Mouse (Mus musculus): ENCODE data around the gene Tmem43.

Tmem43 gene

DNA sequence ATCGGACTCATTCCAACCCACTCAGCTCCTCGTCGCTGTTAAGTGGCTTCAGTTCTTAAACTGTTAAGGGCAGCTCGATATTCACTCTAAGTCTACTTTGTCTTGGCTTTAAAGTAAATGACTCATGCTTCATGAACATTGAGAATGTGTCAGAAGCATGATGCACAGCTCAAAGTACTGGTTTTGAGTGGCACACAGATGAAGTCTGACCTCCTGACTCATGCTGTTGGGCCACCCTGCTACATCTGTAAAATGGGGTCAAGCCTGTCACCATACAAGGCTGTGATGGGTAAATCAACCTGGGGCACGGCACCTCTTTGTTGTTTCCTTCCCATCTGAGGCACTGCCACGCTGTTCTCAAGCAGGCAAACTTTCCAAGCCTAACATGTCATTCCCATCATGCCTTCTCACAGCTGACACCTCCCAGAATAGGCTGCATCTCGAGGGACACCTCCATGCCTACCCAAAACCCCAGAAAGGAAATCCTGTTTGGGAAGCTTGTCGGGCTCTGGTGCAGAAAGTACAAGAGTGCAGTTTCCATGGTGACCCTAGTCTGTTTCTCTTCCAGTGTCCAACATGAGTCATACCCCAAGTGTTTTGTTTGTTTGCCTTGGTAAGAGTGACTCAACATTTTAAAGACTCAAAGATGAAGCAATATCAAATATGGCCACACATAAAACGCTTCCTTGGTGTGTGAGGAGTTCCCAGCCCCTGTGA lies 15.2 kb downstream of the Tmem43 start:
- DNase-seq (ENCODE audit: low spot score) = peak; percentile 29

DNA sequence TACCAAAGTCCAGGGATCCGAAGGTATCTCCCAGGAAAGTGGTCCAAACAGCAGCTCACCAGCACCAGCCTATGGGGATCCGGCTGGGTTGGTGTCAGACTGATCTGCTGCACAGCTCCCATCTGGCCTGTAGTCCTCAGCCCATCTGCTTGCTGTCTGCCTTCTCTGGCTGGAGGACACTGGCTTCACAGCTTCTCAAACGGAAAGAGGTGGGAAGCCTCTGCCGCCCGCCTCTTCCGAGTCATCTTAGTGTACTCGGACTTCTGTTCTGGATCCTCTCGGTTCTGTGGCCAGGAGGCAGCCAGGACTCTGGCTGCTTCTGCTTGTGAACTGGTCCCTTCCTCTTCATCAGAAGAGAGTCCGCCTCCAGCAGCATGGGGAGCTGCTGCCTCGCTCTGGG lies 16.4 kb downstream of the Tmem43 start:
- DNase-seq (ENCODE audit: low spot score) = peak; percentile 56

DNA sequence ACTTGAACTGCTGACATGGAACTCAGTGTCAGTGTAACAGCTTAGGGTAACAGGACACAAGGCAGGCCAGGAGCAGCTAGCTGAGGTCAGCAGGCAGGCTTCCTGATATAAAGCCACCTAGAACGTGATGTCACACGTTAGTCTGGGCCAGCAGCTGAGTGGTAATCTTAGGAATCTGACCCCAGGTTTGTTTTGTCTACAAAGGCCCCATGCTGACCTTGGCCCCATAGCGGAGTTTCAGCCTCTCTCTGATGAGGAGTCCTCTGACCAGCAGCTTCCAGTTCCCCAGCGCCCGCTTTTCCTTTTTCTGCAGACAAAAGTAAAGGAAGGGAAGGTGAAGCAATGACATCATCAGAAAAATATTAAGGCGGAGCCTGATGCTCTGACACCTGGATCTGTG lies 17.5 kb downstream of the Tmem43 start:
- no peak for DNase-seq (ENCODE audit: low spot score)

DNA sequence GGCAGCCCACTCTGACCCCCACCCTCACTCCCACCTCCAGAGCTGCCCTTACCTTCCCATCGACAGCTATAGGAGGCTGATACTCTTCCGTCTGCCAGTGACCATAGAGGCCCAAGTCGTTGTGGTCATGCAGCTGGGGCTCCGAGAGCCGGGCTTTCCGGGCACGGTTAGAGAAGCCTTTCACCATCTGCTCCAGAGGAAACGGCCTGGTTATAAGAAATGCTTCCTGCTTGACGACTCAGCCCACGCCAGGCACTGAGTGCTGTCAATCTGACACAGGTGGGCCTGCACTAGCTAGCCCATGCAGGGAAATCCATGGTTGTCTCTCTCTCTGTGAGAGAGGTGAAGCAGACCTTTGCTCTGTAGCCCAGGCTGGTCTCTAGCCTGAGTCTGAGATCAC lies 19.6 kb downstream of the Tmem43 start:
- no peak for DNase-seq (ENCODE audit: low spot score)

DNA sequence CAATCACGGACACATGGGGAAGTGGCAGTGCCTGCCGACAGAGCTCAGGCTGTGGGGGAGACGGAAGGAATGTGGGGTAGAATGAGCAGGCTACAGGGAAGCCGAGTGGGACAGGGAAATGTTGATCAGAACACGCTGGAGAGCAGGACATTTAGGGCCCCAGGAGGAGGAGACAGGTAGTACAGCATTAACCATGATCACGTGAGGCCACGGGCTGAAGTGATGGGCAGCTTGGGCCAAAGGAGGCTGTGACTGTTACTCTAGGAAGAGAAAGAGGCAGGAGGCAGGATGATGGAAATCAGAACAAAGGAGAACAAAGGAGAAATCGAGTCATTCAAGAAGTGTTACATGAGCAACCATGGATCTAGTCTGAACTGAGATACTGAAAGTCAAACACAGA lies 21.0 kb downstream of the Tmem43 start:
- DNase-seq (ENCODE audit: low spot score) = no peak

DNA sequence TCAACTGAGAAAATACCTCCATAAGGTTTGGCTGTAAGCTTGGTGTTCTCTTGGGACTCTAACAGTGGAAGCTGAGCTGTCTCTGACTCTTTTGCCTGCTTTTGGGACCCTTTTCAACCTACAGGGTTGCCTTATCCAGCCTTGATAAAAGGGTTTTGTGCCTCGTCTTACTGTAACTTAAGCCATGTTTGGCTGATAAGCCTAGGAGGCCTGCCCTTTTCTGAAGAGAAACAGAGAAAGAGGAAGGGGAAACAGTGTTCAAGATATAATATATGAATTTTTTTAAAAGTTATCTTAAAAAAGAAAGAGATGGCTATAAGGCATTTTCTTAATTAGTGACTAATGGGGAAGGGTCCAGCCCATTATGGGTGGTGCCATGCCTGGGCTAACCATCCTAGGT lies 29.8 kb downstream of the Tmem43 start:
- no peak for DNase-seq (ENCODE audit: low spot score)

DNA sequence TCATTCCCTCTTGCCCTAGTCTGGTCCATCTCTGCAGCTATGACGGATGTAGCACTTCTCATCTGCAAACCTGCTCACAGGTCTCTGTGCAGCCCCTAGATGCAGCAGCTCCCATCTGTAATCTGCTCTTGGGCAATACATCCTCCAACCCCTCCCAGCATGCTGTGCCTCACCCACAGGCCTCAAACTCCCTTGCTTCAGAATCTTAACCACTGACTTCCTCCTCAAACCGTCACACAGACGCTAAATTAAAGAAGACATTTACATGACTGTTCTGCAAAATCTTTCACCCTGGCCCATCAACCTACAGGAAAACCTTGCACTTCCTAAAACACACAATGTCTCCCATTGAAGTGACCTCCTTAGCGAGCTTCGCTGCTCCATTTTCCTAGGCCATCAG lies 32.5 kb downstream of the Tmem43 start:
- DNase-seq (ENCODE audit: low spot score) = no peak

DNA sequence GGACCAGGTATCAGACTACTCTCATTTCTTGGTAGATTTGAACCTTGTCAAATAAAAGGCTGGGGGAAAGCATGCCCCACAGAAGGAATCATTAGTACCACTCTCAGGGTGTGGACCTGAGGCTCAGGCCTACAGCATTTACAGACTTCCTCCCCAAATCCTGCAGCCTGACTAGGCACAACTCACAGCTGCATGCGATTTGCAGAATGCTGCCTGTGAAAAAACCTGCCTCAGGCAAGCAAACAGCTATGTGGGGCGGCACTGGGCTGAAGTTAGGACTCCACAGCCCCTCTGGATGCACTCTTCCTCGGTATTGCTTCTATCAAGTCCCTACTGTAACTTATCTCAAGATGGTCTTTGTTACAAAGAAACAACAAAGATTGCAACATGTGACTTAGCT lies 34.5 kb downstream of the Tmem43 start:
- no peak for DNase-seq (ENCODE audit: low spot score)

DNA sequence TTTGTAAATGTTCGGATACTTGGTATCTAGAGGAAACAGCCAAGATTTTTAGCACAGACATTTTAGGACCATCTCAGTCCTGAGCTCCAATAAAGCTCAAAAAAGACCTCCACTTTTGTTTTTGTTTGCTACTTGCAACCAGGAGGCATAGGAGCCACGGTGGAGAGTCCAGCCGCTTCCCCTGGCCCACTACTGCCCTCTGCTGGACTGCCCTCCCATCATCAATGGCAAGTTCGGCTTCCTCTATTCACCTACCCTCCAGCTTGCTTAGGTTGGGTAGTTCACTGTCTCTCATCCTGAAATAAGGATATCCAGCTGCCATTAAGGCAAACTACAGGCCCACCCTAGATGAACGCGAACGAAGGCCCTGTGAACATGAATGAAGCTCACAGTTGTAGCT lies 35.8 kb downstream of the Tmem43 start:
- peak; percentile 54 for DNase-seq (ENCODE audit: low spot score)

DNA sequence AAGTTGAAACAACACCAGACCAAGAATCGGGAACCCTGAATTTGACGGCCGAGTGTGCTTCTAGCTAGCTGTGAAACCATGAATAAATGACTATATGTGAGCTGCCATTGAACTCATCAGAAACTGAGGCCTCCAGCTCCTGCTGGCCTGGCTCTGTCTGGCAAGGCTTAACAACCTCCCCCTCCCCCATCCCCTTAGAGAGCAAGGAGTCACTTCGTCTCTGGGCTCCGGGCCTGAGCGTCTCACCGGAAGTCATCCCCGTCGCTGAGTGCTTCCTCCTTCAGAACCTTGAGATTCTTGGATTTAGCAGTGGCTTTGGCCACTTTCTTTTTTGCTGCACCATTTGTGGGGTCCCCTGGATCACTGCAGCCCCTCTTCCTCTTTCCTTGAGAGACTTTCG lies 36.7 kb downstream of the Tmem43 start:
- DNase-seq (ENCODE audit: low spot score) = no peak

DNA sequence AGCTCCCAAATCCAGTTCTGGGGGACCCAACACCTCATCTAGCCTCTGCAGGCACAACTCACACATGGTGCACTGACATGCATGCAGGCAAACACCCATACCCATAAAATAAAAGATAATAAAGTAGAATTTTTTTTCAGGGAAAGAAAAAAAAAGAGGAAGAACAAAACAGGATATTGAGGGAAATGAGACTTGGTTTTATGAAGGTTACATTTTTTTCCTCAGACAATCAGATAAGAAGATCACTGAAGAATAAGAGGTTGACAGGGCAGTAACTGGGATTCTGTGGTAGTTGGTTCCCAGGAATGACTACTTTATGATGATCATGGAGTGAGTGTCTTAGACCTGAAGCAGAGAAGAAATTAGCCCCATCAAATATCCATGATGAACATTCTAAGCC lies 40.6 kb downstream of the Tmem43 start:
- DNase-seq (ENCODE audit: low spot score) = no peak

DNA sequence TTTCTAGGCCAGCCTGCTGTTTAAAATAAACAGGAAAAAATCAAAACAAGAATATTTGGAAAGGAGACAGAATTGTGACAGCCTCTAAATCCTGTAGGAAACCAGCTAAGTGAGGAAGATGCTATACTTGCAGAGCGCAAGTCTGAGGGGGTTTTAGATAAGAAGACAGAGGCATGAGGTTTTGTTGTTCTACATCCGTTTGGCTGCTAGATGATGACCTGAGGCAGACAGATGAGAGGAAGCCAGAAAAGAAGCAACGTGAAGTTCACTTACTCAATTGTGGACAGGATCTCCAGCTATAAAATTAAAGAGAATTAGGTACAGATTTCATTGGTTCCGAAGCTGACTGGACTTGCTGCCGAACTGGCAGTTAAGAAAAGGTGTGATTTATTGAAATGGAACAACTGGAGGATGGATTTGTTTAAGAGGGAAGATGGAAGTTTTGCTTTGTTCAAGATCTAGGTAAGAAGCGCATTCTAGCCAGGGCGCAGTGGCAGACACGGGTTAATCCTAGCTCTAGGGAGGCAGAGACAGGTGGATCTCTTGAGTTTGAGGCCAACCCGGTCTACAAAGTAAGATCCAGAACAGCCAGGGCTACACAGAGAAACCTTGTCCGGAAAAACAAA lies 41.3 kb downstream of the Tmem43 start:
- no peak for DNase-seq (ENCODE audit: low spot score)

DNA sequence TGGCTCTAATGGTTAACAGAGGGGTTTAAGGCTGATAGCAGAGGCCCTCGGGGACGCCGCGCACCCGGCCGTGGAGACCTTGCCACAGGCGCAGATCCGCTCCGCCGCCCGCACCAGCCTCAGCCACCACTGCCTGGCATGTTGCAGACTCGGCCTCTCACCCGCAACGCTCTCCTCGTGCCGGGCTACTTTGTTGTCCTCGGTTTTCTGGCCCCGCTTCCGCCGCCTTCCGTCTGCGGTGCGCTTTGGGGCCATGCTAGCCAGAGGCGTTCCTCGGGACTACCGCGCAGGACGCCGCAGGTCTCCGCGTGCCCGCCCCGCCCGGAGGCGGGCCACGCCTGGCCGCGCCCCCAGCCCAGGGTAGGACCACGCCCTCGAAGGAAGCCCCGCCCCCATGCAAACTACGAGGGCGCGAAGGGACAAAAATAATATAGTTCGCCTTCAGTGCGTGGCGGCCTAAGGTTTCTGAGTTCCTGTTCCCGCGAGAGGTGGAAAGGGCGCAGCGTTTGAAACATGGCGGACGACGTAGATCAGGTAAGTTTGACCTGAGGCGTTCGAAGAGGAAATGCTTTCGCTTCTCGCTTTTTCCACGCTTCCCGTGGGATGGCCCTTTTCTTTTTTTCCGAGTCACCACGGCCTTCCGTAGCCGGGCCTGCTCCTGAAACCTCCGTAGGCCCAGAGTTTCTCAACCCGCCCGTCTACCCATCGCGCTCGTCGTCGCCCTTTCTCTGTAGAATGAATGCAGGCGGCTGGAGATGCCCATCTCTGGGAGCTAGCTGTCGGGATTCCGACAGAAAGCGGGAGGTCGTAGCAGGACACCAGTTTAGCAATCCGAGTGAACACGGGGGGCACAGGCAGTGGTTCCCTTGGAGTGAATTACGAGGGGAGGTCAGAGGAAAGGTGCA lies 42.3 kb downstream of the Tmem43 start, which contains the start of the genes Xpc and Lsm3:
TSS of gene Xpc (minus strand) at position 344 of the 905 bp plus-strand sequence.
TSS of gene Lsm3 (plus strand) at position 384 of the 905 bp plus-strand sequence.
- peak; percentile 98 for DNase-seq (ENCODE audit: low spot score)

DNA sequence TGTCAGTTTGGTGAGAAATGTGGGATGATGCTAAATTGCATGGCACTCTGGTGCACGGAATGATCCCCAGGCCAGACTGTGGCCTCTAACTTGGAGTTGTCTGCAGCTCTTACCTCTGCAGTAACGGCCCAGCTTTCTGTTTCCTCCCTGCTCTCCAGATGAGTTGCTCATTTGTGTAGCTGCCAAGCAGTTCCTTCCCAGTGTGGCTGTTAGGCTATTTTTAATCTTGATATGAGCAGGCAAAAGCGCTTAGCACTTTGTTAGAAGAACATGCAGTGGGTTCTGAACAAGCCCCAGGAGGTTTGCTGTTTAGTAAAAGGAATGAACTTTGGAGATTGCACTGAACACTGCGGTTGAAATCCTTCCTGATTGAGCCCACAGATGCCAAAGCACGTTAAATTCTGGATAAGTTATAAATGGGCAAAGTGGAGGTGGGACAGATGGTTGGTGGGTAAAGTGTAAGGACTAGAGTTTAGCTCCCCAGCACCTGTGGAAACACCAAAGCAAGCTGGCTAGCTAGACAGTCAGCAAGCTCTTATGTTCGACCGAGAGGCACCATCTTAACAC lies 45.0 kb downstream of the Tmem43 start:
- DNase-seq (ENCODE audit: low spot score) = no peak

DNA sequence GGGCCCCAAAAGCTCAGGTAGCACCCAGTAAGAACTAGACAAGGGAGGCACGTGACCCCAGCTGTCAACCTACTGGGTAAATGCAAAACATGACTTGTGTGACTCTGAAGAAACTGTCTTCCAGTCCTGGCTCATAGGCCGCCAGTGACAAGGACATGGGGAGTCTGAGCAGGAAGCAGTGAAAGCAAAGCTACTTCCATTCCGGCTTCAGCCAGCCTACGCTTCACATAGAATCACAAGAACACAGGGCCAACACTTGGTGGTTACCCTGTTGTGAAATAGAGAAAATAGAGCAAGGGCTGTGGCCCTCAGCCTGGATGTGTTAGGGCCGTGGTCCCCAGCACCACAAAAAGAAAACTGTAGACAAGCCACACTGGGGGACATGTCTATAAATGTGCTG lies 49.3 kb downstream of the Tmem43 start:
- no peak for DNase-seq (ENCODE audit: low spot score)

DNA sequence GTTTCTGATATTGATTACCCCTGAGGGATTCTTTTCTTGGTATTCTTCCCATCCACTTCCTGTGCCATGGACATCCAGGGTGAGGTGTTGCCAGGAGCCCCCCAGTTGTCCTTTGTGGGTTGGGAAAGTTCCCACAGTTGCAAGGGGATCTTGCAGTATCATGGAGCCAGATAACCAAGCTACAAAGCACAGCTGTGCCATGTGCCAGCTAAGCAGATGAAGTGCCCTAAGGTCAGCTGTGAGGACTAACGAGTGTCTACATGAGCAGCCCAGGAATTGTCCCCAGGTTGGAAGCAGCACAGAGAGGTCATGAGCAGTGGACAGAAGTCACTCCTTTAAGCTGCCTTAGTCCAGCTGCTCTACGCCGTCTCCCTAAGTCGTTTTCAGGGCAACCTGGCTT lies 52.0 kb downstream of the Tmem43 start:
- DNase-seq (ENCODE audit: low spot score) = no peak

DNA sequence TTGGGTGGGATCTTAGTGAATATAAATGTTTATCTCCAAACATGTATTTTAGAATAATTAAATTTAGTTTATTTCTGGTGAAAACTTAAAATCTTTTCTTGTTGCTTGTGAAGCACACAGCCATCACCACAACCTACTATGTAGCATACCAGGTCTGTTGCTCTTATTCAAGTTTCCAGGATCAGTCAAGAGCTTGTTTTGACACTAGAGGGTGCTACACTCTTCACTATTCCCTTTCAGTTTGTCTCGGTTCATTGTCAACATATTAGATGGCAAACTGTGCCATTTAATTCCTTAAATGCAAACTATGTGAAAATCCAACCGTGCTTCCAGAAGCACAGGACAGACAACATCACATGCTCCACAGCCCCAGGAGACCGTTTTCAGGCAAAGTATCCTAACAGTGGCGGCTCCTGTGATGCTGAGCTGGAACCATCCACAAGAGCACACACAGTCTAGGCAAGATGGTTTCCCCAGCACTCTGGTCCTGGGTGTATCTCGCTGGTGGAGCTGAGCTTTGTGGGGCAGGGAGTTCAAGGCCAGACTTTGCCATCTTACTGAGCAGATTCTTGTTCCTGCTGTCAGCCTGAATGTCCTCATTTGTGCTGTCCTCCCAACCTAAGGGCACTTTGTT lies 53.8 kb downstream of the Tmem43 start:
- peak; percentile 60 for DNase-seq (ENCODE audit: low spot score)

DNA sequence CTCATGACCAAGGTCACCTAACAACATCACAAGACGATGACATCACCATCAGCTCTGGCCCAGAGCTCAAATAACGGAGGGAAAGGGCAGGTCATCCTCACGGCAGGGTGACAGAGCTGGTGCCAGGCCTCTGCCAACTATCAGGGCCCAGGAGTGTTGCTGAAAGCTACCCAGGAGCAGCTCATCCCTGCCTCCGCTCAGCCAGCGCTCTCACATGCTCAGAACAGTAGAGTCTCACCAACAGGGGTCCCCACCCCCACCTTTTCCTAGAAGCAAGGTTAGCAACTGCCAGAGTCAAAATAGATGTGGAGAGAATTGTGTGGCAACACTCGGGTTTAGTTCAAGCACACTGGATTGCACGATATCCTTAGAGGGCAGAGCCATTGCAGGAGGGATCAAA lies 54.8 kb downstream of the Tmem43 start:
- DNase-seq (ENCODE audit: low spot score) = no peak

DNA sequence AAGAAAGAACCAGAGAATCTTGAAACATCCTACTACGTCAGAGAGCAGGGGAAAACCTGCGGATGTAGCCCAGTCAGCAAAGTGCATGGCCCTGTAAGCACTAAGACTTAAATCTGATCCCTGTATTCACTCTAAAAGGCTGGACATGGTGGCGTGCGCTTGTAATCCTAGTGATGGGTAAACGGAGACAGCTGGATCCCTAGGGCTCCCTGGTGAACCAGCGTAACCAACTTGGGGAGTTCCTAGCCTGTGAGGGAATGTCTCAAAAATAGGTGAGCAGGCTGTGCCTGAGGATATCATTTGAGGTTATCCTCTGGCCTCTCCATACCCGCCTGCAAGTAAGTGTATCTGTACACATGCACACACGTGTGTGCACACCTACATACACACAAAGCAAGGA lies 57.2 kb downstream of the Tmem43 start:
- no peak for DNase-seq (ENCODE audit: low spot score)

DNA sequence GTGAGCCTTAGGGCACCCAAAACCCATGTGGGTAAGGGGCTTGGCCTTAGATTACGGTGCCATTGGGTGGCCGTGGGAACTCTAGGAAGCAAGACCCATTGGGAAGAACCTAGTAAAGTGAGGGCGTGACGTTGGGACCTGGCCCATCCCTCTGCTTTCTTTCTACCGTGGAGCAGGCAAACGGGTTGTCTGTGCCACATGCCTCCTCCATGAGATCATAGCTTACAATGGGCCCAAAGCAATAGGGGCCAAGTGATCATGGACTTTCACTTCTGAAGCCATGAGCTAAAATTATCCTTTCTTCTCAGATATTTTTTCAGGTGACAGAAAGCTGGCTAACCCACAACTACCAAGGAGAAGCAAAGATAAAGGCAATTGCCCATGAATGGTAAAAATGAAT lies 57.8 kb downstream of the Tmem43 start:
- DNase-seq (ENCODE audit: low spot score) = no peak

DNA sequence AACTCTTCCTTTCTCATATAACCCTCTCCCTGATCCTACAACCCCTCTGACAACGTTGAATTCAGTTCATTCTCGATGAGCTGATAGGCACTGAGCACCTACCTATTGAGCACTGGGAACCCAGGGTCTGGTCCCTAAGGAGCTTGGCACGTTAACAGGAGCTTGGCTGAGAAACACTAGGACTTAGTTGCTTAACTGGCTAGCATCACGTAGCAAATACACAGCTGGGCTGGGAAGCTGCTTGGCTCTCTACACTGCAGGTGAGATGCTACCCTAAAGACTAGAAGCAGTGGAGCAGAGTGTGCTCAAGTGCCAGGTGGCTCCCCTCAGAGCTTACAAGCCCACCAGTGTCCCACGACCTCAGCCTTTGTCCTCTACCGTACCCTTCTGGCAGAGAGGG lies 59.2 kb downstream of the Tmem43 start:
- DNase-seq (ENCODE audit: low spot score) = no peak

DNA sequence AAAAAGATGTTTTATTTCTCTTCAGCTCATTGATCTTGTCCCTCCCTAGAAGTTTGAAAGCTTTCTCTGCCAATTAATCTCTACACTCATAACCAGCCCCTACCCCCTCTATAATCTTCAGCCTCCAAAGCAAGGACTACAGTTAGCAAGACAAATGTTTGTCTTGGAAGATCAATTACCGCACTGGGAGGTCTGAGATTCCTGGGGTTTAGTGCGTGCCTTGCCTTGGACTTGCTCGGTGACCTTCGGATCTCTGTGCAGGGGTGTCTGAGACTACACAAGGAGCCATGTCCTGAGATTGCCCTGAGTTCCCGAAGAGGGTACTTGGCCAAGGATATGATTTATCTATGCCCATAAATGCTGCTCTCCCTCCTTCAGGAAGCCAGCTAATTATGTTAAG lies 59.9 kb downstream of the Tmem43 start:
- no peak for DNase-seq (ENCODE audit: low spot score)
